Mouse (Mus musculus) neural tube, embryonic 13.5 days (tissue): ENCODE measurements at regions not wholly inside any gene's neighbourhood (a gene's known extent, or its start where the extent isn't known, plus 50 kb on each side); places are given as distances from the start of the nearest gene placed in this dataset.
A peak's percentile ranks its signal among the peaks of the same experiment; 100 is the strongest.
"Not testable (repeated sequence)": the region's sequence is repeated elsewhere in the genome, so short reads cannot be mapped to it uniquely, and the experiment has no call there.

Experiments used
- ATAC-seq: fragments of 200-750 bp; cut with Nextera tagmentation; 2 replicates; pipeline ENCODE4 v1.8.0; 2017; ENCODE audit warnings: low read depth, mild to moderate bottlenecking, moderate TSS enrichment, moderate library complexity
- H3K27ac ChIP-seq: fragments of 300-500 bp; sonication (generic); replicated peaks from 2 replicates; pipeline ENCODE4 v1.5.1; 2015; ENCODE audit warnings: moderate library complexity, mild to moderate bottlenecking, inconsistent platforms
- H3K27me3 ChIP-seq: fragments of 300-500 bp; sonication (generic); 2 replicates; pipeline ENCODE4 v1.6.1; 2015; ENCODE audit warnings: mild to moderate bottlenecking, inconsistent platforms
- H3K36me3 ChIP-seq: fragments of 300-500 bp; sonication (generic); 2 replicates; pipeline ENCODE4 v1.6.1; 2015; ENCODE audit warnings: mild to moderate bottlenecking, inconsistent platforms
- H3K4me1 ChIP-seq: fragments of 300-500 bp; sonication (generic); replicated peaks from 2 replicates; pipeline ENCODE4 v1.6.1; 2015; ENCODE audit warnings: inconsistent platforms
- H3K4me2 ChIP-seq: fragments of 300-500 bp; sonication (generic); 2 replicates; pipeline ENCODE4 v1.6.1; 2015; ENCODE audit warnings: inconsistent platforms, mild to moderate bottlenecking, moderate library complexity
- H3K4me3 ChIP-seq: fragments of 300-500 bp; sonication (generic); 2 replicates; pipeline ENCODE4 v1.5.1; 2015; ENCODE audit warnings: mild to moderate bottlenecking, inconsistent platforms
- H3K9ac ChIP-seq: fragments of 300-500 bp; sonication (generic); 2 replicates; pipeline ENCODE4 v1.6.1; 2015; ENCODE audit warnings: moderate library complexity, mild to moderate bottlenecking, inconsistent platforms
- H3K9me3 ChIP-seq: fragments of 300-500 bp; sonication (generic); 2 replicates; pipeline ENCODE4 v1.6.1; 2016; ENCODE audit warnings: inconsistent platforms
- WGBS: fragments of 180-500 bp; shearing (Covaris S2); methylation state at CpG from one replicate; pipeline ENCODE4 v1.1.7; 2015; 5-methylcytosine and 5-hydroxymethylcytosine counted together

- not testable (repeated sequence) for H3K4me2 ChIP-seq, H3K4me1 ChIP-seq, H3K9me3 ChIP-seq, H3K9ac ChIP-seq, H3K27ac ChIP-seq, H3K4me3 ChIP-seq, ATAC-seq, H3K36me3 ChIP-seq, H3K27me3 ChIP-seq
- 79% methylated on average over 8 of the region's 8 CpGs for WGBS
Measured at GRCm38 (mm10) chr5:3264988-3265738, 76.1 kb upstream of the Cdk6 start.

GRCm38 (mm10) chr5:3267021-3267420, 74.3 kb upstream of the Cdk6 start:
- Histone ChIP-seq H3K9me3 (no peaks in the 10 kb centered on the region), H3K4me3 (no peak overlapping the region), H3K4me1 (no peaks in the 10 kb centered on the region), H3K27ac (no peak overlapping the region), H3K4me2 (no peak overlapping the region), H3K27me3 (no peaks in the 10 kb centered on the region), H3K36me3 (no peaks in the 10 kb centered on the region), H3K9ac (no peak overlapping the region)
- no peak for ATAC-seq
- WGBS = 84% methylated on average over 5 of the region's 5 CpGs

GRCm38 (mm10) chr5:3269760-3270159, 71.5 kb upstream of the Cdk6 start:
- 81% methylated on average over 7 of the region's 7 CpGs for WGBS
- no peak overlapping the region for H3K4me2 ChIP-seq
- no peaks in the 10 kb centered on the region for H3K9me3 ChIP-seq
- no peak overlapping the region for H3K4me3 ChIP-seq
- no peak overlapping the region for H3K27ac ChIP-seq
- ATAC-seq = no peak
- H3K4me1 ChIP-seq = no peaks in the 10 kb centered on the region
- no peaks in the 10 kb centered on the region for H3K36me3 ChIP-seq
- no peaks in the 10 kb centered on the region for H3K27me3 ChIP-seq
- H3K9ac ChIP-seq = no peak overlapping the region

DNA sequence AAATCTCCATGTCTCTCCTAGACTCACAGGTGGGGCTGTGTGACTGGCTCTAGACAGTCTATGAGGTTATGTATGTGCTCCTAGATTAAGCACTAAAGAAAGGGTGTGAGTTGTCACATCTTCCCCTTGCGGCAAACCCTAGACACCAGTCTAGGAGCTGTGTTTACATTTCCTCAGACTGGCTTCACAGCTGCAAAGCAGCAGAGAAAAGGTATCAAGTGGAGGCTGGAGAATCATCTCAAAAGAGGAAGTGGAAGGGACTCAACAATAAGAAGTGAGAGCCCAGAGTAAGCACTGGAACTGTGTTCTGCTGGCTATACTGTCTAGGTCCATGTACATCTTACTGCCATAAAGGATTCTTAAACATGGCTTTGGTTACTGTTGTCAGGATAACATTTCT, 68.1 kb upstream of the Cdk6 start:
- not testable (repeated sequence) for H3K36me3 ChIP-seq, H3K27me3 ChIP-seq, H3K4me2 ChIP-seq, H3K4me3 ChIP-seq, H3K4me1 ChIP-seq, H3K9ac ChIP-seq, H3K9me3 ChIP-seq, ATAC-seq, H3K27ac ChIP-seq
- WGBS = 83% methylated on average over 1 of the region's 1 CpGs

- not testable (repeated sequence) for ATAC-seq, H3K4me3 ChIP-seq, H3K36me3 ChIP-seq, H3K9me3 ChIP-seq, H3K9ac ChIP-seq, H3K4me1 ChIP-seq, H3K27me3 ChIP-seq, H3K4me2 ChIP-seq, H3K27ac ChIP-seq
- 95% methylated on average over 16 of the region's 16 CpGs for WGBS
Measured at GRCm38 (mm10) chr5:3277241-3277640, 64.0 kb upstream of the Cdk6 start.

GRCm38 (mm10) chr5:3278956-3279355, 62.3 kb upstream of the Cdk6 start:
- not testable (repeated sequence) for H3K4me3 ChIP-seq, H3K4me2 ChIP-seq, H3K36me3 ChIP-seq, H3K9ac ChIP-seq, H3K9me3 ChIP-seq, ATAC-seq, H3K4me1 ChIP-seq, H3K27me3 ChIP-seq, H3K27ac ChIP-seq
- WGBS = 81% methylated on average over 5 of the region's 5 CpGs

- H3K27ac ChIP-seq, ATAC-seq, H3K9ac ChIP-seq, H3K4me2 ChIP-seq, H3K9me3 ChIP-seq, H3K36me3 ChIP-seq, H3K4me3 ChIP-seq, H3K27me3 ChIP-seq, H3K4me1 ChIP-seq: not testable (repeated sequence)
- WGBS = 79% methylated on average over 8 of the region's 8 CpGs
Measured at GRCm38 (mm10) chr5:3281911-3282506, 59.3 kb upstream of the Cdk6 start.

- Histone ChIP-seq H3K4me1 (no peaks in the 10 kb centered on the region), H3K27ac (no peak overlapping the region), H3K4me3 (no peak overlapping the region), H3K9me3 (0 out of 2 replicates have a peak, but pooled peaks cover 4% of the 10 kb centered on the region), H3K9ac (no peak overlapping the region), H3K27me3 (no peaks in the 10 kb centered on the region), H3K4me2 (no peak overlapping the region), H3K36me3 (no peaks in the 10 kb centered on the region)
- 86% methylated on average over 3 of the region's 3 CpGs for WGBS
- no peak for ATAC-seq
Measured at GRCm38 (mm10) chr5:3283083-3283482, 58.2 kb upstream of the Cdk6 start.

GRCm38 (mm10) chr5:3284335-3284734, 57.0 kb upstream of the Cdk6 start:
- not testable (repeated sequence) for H3K9ac ChIP-seq, H3K9me3 ChIP-seq, H3K27ac ChIP-seq, H3K4me3 ChIP-seq, ATAC-seq, H3K36me3 ChIP-seq, H3K27me3 ChIP-seq, H3K4me1 ChIP-seq, H3K4me2 ChIP-seq
- 97% methylated on average over 1 of the region's 1 CpGs for WGBS

- not testable (repeated sequence) for H3K9me3 ChIP-seq, H3K4me2 ChIP-seq, H3K4me1 ChIP-seq, H3K27me3 ChIP-seq, H3K36me3 ChIP-seq, H3K9ac ChIP-seq, H3K27ac ChIP-seq, H3K4me3 ChIP-seq
- peak; percentile 65 for ATAC-seq
- 20% methylated on average over 8 of the region's 8 CpGs for WGBS
Measured at GRCm38 (mm10) chr5:3289991-3290417, 51.3 kb upstream of the Cdk6 start.
